Mouse (Mus musculus) kidney, adult 10 weeks (tissue): ENCODE results near the gene Adad2. TPM values are rescaled to one million over a fixed set of nuclear protein-coding genes. Genes with fewer than 3 reads are reported as not detected.

Experiments used
- polyA plus RNA-seq: library from polyadenylated mRNA; stranded (reverse); fragments of 350-450 nt; fragmentation: Illumina TruSeq; extraction: RNeasy Lipid Tissue Mini Kit (QIAGEN cat#74804); gene quantifications from one replicate; pipeline ENCODE4 v1.2.3, GENCODE M21; 2014; ENCODE audit warnings: low read depth, low replicate concordance

Gene Adad2
- not detected for polyA plus RNA-seq

GRCm38 (mm10) chr8:119612471-119612870 lies at the start of gene Adad2:
TSS of gene Adad2 (plus strand) at chr8:119612747.

GRCm38 (mm10) chr8:119574437-119575365 lies 37.8 kb upstream of the Adad2 start, which contains the start of the genes Hsdl1 and Dnaaf1:
TSS of gene Hsdl1 (minus strand) at chr8:119575183.
TSS of gene Dnaaf1 (plus strand) at chr8:119575235.

GRCm38 (mm10) chr8:119604996-119605395 lies 7.6 kb upstream of the Adad2 start, which contains the start of gene Taf1c:
TSS of gene Taf1c (minus strand) at chr8:119605222.

GRCm38 (mm10) chr8:119635378-119635777 lies 22.8 kb downstream of the Adad2 start, which contains the start of gene Kcng4:
TSS of gene Kcng4 (minus strand) at chr8:119635680.

Other genes starting within 250 kb of the Adad2 start
- gene Mlycd, start 217.9 kb upstream of the Adad2 start, polyA plus RNA-seq = 1.3 TPM
- not detected for gene Osgin1, start 178.6 kb upstream of the Adad2 start, polyA plus RNA-seq
- gene Necab2, start 166.0 kb upstream of the Adad2 start, polyA plus RNA-seq = not detected
- gene Slc38a8, start 111.0 kb upstream of the Adad2 start, polyA plus RNA-seq = not detected
- 27.6 TPM for gene Mbtps1, start 54.0 kb upstream of the Adad2 start, polyA plus RNA-seq
- gene Hsdl1, start 37.6 kb upstream of the Adad2 start, polyA plus RNA-seq = 8.0 TPM
- not detected for gene Dnaaf1, start 37.5 kb upstream of the Adad2 start, polyA plus RNA-seq
- not detected for gene Taf1c, start 7.5 kb upstream of the Adad2 start, polyA plus RNA-seq
- gene Kcng4, start 22.9 kb downstream of the Adad2 start, polyA plus RNA-seq = not detected
- 0.44 TPM for gene Wfdc1, start 53.6 kb downstream of the Adad2 start, polyA plus RNA-seq
- not detected for gene Atp2c2, start 87.3 kb downstream of the Adad2 start, polyA plus RNA-seq
- gene Tldc1, start 165.7 kb downstream of the Adad2 start, polyA plus RNA-seq = 2.0 TPM
- gene Cotl1, start 227.8 kb downstream of the Adad2 start, polyA plus RNA-seq = 3.4 TPM
- not detected for gene Klhl36, start 249.5 kb downstream of the Adad2 start, polyA plus RNA-seq